In genomic region chr5:143526698-143527331, GRCm38 (mm10) we compare ENCODE assay signal across 8 mouse cellular contexts. TPM values are rescaled to one million over a fixed set of nuclear protein-coding genes. Genes with fewer than 3 reads are reported as not detected.
DNase-seq lines count a peak whose midpoint lies in the region; ATAC-seq and TF ChIP-seq lines count a peak whose summit lies in the region.

No protein-coding gene starts in this region.

- peak overlapping the region; percentile 98 for H3K9ac ChIP-seq in embryonic facial prominence, embryonic 12.5 days
- peak overlapping the region; percentile 95 for H3K9ac ChIP-seq in hindbrain, embryonic 15.5 days
- H3K9ac ChIP-seq in liver, embryonic 15.5 days: peak overlapping the region; percentile 100
- peak overlapping the region; percentile 99 for H3K9ac ChIP-seq in neural tube, embryonic 13.5 days

- H3K9me3 ChIP-seq in embryonic facial prominence, embryonic 12.5 days: no peaks in the 10 kb centered on the region
- H3K9me3 ChIP-seq in hindbrain, embryonic 15.5 days: no peaks in the 10 kb centered on the region
- H3K9me3 ChIP-seq in liver, embryonic 15.5 days (replicated peaks): no peaks in the 10 kb centered on the region
- H3K9me3 ChIP-seq in neural tube, embryonic 13.5 days: no peaks in the 10 kb centered on the region

- 4% methylated on average over 28 of the region's 28 CpGs for WGBS in embryonic facial prominence, embryonic 12.5 days
- 11% methylated on average over 28 of the region's 28 CpGs for WGBS in hindbrain, embryonic 15.5 days
- WGBS in liver, embryonic 15.5 days (ENCODE audit: insufficient replicate concordance): under 1% methylated on average over 28 of the region's 28 CpGs
- 3% methylated on average over 28 of the region's 28 CpGs for WGBS in neural tube, embryonic 13.5 days

- H3K4me3 ChIP-seq in testis, adult 2 months (ENCODE audit: control insufficient read depth, low read depth, low read length): peak overlapping the region; percentile 96
- H3K4me3 ChIP-seq in embryonic facial prominence, embryonic 12.5 days: peak overlapping the region; percentile 81
- peak overlapping the region; percentile 83 for H3K4me3 ChIP-seq in hindbrain, embryonic 15.5 days
- H3K4me3 ChIP-seq in liver, embryonic 15.5 days (replicated peaks): peak overlapping the region; percentile 99
- peak overlapping the region; percentile 100 for H3K4me3 ChIP-seq in neural tube, embryonic 13.5 days

- no peaks in the 10 kb centered on the region for H3K27me3 ChIP-seq in testis, adult 2 months (ENCODE audit: control insufficient read depth, insufficient read depth, low read length)
- H3K27me3 ChIP-seq in embryonic facial prominence, embryonic 12.5 days: no peaks in the 10 kb centered on the region
- H3K27me3 ChIP-seq in hindbrain, embryonic 15.5 days: no peaks in the 10 kb centered on the region
- no peaks in the 10 kb centered on the region for H3K27me3 ChIP-seq in liver, embryonic 15.5 days
- H3K27me3 ChIP-seq in neural tube, embryonic 13.5 days: no peaks in the 10 kb centered on the region

- peak overlapping the region; percentile 70 for H3K4me2 ChIP-seq in embryonic facial prominence, embryonic 12.5 days (replicated peaks)
- H3K4me2 ChIP-seq in hindbrain, embryonic 15.5 days: peak overlapping the region; percentile 89
- H3K4me2 ChIP-seq in liver, embryonic 15.5 days: peak overlapping the region; percentile 89
- peak overlapping the region; percentile 95 for H3K4me2 ChIP-seq in neural tube, embryonic 13.5 days

- no peak for DNase-seq in testis, postnatal 10 days (ENCODE audit: low spot score)
- no peak for DNase-seq in left cerebral cortex, postnatal 4 days
- DNase-seq in ovary, postnatal 14 days (ENCODE audit: low spot score): no peak

- no peak for TF ChIP-seq CTCF in testis, adult 2 months (IDR thresholded peaks at IDR 0.05; ENCODE audit: control insufficient read depth, insufficient read depth, insufficient replicate concordance, low read depth, low read length)

- no peak for ATAC-seq in embryonic facial prominence, embryonic 12.5 days (ENCODE audit: insufficient number of reproducible peaks, insufficient read depth, low FRiP score, low TSS enrichment)
- no peak for ATAC-seq in hindbrain, embryonic 15.5 days (ENCODE audit: low FRiP score, low read depth)
- ATAC-seq in liver, embryonic 15.5 days (ENCODE audit: insufficient read depth): no peak
- ATAC-seq in neural tube, embryonic 13.5 days (ENCODE audit: low read depth): no peak

- intact Hi-C loops in left cerebral cortex, postnatal 4 days (cut with DNase I): no loop called here

- no peak for TF ChIP-seq POLR2A in testis, adult 2 months (IDR thresholded peaks at IDR 0.05; ENCODE audit: control insufficient read depth, low read depth, low read length)

- H3K27ac ChIP-seq in testis, adult 2 months (ENCODE audit: control insufficient read depth, insufficient read depth, low read depth, low read length): peak overlapping the region; percentile 96
- peak overlapping the region; percentile 99 for H3K27ac ChIP-seq in embryonic facial prominence, embryonic 12.5 days
- peak overlapping the region; percentile 93 for H3K27ac ChIP-seq in hindbrain, embryonic 15.5 days (replicated peaks)
- peak overlapping the region; percentile 100 for H3K27ac ChIP-seq in liver, embryonic 15.5 days (replicated peaks)
- peak overlapping the region; percentile 97 for H3K27ac ChIP-seq in neural tube, embryonic 13.5 days (replicated peaks)

- H3K36me3 ChIP-seq in testis, adult 2 months (ENCODE audit: control insufficient read depth, insufficient read depth, low read length): no peaks in the 10 kb centered on the region
- peaks cover 9% of the 10 kb centered on the region; the same call in 1 of the 2 replicates for H3K36me3 ChIP-seq in embryonic facial prominence, embryonic 12.5 days
- H3K36me3 ChIP-seq in hindbrain, embryonic 15.5 days: no peaks in the 10 kb centered on the region
- H3K36me3 ChIP-seq in liver, embryonic 15.5 days (replicated peaks): peaks cover 20% of the 10 kb centered on the region; the same call in 1 of the 2 replicates
- no peaks in the 10 kb centered on the region for H3K36me3 ChIP-seq in neural tube, embryonic 13.5 days

- peaks cover 12% of the 10 kb centered on the region for H3K4me1 ChIP-seq in testis, adult 2 months (ENCODE audit: control insufficient read depth, insufficient read depth, low read length)
- peaks cover 23% of the 10 kb centered on the region for H3K4me1 ChIP-seq in embryonic facial prominence, embryonic 12.5 days
- peaks cover 29% of the 10 kb centered on the region for H3K4me1 ChIP-seq in hindbrain, embryonic 15.5 days (replicated peaks)
- peaks cover 71% of the 10 kb centered on the region for H3K4me1 ChIP-seq in liver, embryonic 15.5 days (replicated peaks)
- peaks cover 40% of the 10 kb centered on the region for H3K4me1 ChIP-seq in neural tube, embryonic 13.5 days (replicated peaks)

RNA-seq across cellular contexts. Expression of gene Rac1, which starts 1.0 kb away (rescaled TPM):
- 41.9 and 44.2 TPM in 2 replicates for polyA plus RNA-seq in testis, adult 2 months (2012; rRNA removed)
- 416 and 448 TPM in 2 replicates for polyA plus RNA-seq in embryonic facial prominence, embryonic 12.5 days (2016; fragmentation: Nextera tagmentation; extraction: Ambion mirVana)
- polyA plus RNA-seq in hindbrain, embryonic 15.5 days (2015; fragmentation: Nextera tagmentation; extraction: Ambion mirVana): 404 and 446 TPM in 2 replicates
- 155 and 162 TPM in 2 replicates for polyA plus RNA-seq in liver, embryonic 15.5 days (2015; fragmentation: Nextera tagmentation; extraction: Ambion mirVana)
- 437 and 456 TPM in 2 replicates for polyA plus RNA-seq in neural tube, embryonic 13.5 days (2015; fragmentation: Nextera tagmentation; extraction: Ambion mirVana)
- 100 to 1,000 TPM; 415 to 420 TPM for total RNA-seq in left cerebral cortex, postnatal 4 days (2021)
